Mouse (Mus musculus): Measurements from ENCODE around the gene Defb36.

DNA sequence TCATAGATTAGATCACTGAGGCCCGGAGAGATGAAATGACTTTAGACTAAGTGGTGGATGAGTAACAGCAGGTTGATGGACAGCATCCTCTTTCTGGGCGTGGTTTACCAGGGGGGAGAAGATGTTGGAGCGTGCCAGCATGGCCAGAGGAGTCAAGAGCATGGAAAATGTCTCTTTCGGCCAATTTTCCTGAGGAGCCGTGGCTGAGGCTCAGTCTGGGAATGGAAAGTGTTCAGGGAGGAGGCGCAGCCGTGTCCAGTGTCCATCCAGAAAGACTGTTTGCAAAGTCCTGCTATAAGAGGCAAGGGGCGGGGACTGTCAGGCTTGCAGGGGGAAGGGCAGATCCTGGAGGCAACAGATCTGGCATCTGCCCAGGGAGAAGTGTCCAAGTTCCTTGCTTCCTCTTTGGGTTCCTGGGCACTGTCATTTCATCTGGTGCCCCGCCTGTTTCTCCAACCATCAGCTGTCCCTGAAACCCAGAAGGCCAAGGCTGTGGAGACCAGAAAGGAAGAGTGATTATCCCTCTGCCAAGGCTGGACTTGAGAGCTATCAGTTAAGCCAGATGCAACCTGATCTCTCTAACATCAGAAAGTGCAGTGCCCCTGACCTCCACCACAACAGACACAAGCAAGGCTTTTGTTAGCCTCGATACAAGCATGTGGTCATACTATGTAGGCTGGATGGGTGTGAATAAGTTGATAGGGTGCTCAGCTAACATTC is 48.9 kb downstream of the Defb36 start:
- no peak for TF ChIP-seq POLR2A (IDR thresholded peaks at IDR 0.05; ENCODE audit: low read depth, low read length)
- TF ChIP-seq CTCF (IDR thresholded peaks at IDR 0.05; ENCODE audit: extremely low read depth, insufficient read depth, insufficient read length, insufficient replicate concordance) = no peak
